Mouse (Mus musculus): ENCODE data around the gene Gm13691. TPM values are rescaled to one million over a fixed set of nuclear protein-coding genes. Genes with fewer than 3 reads are reported as not detected.

Gm13691 gene
- polyA plus RNA-seq, 1 experiment from 2014 or later = not detected

Other genes with a start within 250 kb of the Gm13691 start
- gene Fam171b, start 177.9 kb upstream of the Gm13691 start, polyA plus RNA-seq (2016; fragmentation: Nextera tagmentation; extraction: Ambion mirVana) = 9.5 and 15.4 TPM in 2 replicates
- not detected in 2 replicates for gene Zswim2, start 49.3 kb upstream of the Gm13691 start, polyA plus RNA-seq (2016; fragmentation: Nextera tagmentation; extraction: Ambion mirVana)
- gene Gm13698, start 34.9 kb upstream of the Gm13691 start, polyA plus RNA-seq (2016; fragmentation: Nextera tagmentation; extraction: Ambion mirVana) = not detected in 2 replicates
- gene Gm13693, start 29.1 kb upstream of the Gm13691 start, polyA plus RNA-seq (2016; fragmentation: Nextera tagmentation; extraction: Ambion mirVana) = not detected in 2 replicates
- not detected in 2 replicates for gene Gm13695, start 23.2 kb upstream of the Gm13691 start, polyA plus RNA-seq (2016; fragmentation: Nextera tagmentation; extraction: Ambion mirVana)
- not detected in 2 replicates for gene Gm13696, start 17.4 kb upstream of the Gm13691 start, polyA plus RNA-seq (2016; fragmentation: Nextera tagmentation; extraction: Ambion mirVana)
- not detected in 2 replicates for gene Gm13694, start 11.6 kb upstream of the Gm13691 start, polyA plus RNA-seq (2016; fragmentation: Nextera tagmentation; extraction: Ambion mirVana)
- not detected in 2 replicates for gene Gm13697, start 5.8 kb upstream of the Gm13691 start, polyA plus RNA-seq (2016; fragmentation: Nextera tagmentation; extraction: Ambion mirVana)

Data from limb, embryonic 10.5 days (tissue).